Mouse (Mus musculus): ENCODE results near the gene Iqgap3. TPM values are rescaled to one million over a fixed set of nuclear protein-coding genes. Genes with fewer than 3 reads are reported as not detected.

Iqgap3 gene
- total RNA-seq, 1 experiment from 2014 or later, result 12.1 TPM

DNA sequence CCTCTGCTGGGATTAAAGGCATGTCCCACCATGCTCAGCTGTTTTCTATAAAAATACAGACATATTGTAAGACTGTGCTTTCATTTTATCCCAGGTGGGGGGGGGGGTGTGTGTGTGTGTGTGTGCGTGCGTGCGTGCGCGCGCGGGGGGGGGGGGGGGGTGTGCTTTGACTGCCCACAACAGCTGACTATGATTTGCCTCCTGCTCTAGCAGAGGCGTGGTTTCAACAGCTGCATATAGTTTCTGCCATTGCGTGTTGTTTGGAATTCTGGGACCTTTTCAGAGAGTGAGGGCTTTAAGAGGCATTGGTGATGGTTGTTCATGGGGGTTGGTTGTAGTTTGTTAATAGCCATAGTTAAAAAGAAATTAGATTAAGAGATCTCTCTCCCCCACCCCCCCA is 3.7 kb downstream of the Iqgap3 start:
- no peak for ATAC-seq (replicated peaks in 1 of 2; ENCODE audit: insufficient read depth in 1 of 2, low FRiP score in 2 of 2, low TSS enrichment in 1 of 2, low read depth in 1 of 2, poor library complexity in 2 of 2, severe bottlenecking in 2 of 2)

DNA sequence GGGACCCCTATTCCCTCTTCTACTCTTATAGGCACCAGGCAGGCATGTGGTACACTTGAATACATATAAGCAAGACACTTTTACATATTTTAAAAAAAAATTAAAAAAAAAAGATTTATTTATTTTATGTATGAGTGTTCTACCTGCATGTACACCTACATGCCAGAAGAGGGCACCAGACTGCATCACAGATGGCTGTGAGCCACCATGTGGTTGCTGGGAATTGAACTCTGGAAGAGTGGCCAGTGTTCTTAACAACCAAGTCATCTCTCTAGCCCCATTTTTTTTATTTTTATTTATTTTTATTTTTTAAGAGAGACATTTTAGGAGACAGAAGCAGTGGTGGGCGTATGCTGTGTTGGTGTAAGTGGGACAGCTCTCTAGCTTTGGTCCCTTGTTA is 5.9 kb downstream of the Iqgap3 start:
- ATAC-seq (replicated peaks in 1 of 2; ENCODE audit: insufficient read depth in 1 of 2, low FRiP score in 2 of 2, low TSS enrichment in 1 of 2, low read depth in 1 of 2, poor library complexity in 2 of 2, severe bottlenecking in 2 of 2), result no peak

DNA sequence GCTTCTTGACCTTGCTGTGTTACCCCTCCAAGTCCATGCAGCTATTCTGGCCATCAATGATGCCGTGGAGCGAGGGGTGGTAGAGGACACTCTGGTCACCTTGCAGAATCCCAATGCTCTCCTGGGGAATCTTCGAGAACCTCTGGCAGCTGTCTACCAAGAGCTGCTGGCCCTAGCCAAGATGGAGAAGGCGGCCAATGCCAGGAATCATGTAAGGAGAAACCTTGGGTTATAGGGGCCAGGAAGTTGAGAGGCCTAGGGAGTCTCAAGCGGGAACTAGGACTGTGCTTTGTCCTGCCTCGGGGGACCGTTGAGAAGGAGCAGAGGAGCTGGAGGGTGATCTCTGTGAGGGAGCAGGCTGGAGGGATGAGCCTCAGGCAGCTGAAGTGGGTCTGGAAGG is 8.3 kb downstream of the Iqgap3 start:
- ATAC-seq (replicated peaks in 1 of 2; ENCODE audit: insufficient read depth in 1 of 2, low FRiP score in 2 of 2, low TSS enrichment in 1 of 2, low read depth in 1 of 2, poor library complexity in 2 of 2, severe bottlenecking in 2 of 2), result no peak

DNA sequence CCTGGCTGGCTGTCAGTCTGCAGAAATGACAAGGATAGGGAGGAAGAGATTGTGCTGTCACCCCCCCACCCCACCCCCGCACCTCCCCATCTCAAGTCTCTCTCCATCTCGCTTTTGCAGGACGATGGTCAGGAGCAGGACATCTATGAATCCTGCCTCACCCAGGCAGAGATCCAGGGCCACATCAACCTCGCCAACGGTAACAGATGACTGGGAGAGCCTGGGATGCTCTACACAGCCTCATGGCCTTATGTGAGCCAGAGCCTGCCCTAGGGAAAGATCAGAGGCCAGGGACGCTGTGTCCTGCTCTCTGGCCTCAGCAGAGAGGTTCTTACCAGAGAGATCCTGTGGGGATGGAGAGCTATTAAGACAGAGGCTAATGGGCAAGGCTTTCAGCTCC is 8.8 kb downstream of the Iqgap3 start:
- ATAC-seq (replicated peaks in 1 of 2; ENCODE audit: insufficient read depth in 1 of 2, low FRiP score in 2 of 2, low TSS enrichment in 1 of 2, low read depth in 1 of 2, poor library complexity in 2 of 2, severe bottlenecking in 2 of 2), result no peak

DNA sequence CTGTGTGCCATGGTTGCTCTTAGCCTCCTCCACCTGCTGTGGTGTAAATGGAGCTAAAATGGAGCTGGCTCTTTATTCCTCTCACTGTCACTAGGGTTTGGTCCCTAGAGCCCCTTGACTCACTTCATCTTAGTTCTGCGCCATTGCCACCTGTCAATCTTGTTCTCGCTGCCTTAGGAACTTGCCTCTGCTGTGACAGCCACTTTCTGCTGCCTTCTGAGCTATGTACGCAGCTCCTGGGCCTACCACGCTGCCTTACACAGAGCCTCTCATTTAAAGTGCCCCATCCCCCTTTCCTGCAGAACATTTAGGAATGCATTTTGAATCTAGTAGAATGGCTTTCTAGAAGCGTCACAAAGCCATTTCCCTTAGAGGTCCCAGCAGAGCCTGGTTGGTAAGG is 12.4 kb downstream of the Iqgap3 start:
- no peak for ATAC-seq (replicated peaks in 1 of 2; ENCODE audit: insufficient read depth in 1 of 2, low FRiP score in 2 of 2, low TSS enrichment in 1 of 2, low read depth in 1 of 2, poor library complexity in 2 of 2, severe bottlenecking in 2 of 2)

DNA sequence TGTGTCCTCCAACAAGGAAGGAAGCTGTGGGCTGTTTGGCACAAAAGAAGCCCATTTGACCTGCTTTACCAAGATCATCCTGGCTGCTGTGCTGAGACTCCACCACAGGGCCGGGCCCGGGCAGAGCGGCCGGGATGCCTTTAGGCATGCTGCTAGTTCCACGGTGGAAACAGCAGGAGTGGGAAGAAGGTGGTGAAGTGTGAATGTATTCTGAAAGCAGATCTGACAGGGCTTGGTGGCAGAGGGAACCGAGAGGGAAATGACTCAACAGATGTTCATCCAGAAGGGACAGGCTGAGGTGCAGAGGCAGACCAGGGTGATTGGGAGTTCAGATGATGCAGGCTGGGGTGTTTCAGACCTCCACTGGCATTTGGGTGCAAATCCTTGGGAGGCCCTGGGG is 15.9 kb downstream of the Iqgap3 start:
- peak; percentile 29 to 54 for ATAC-seq (replicated peaks in 1 of 2; ENCODE audit: insufficient read depth in 1 of 2, low FRiP score in 2 of 2, low TSS enrichment in 1 of 2, low read depth in 1 of 2, poor library complexity in 2 of 2, severe bottlenecking in 2 of 2)

DNA sequence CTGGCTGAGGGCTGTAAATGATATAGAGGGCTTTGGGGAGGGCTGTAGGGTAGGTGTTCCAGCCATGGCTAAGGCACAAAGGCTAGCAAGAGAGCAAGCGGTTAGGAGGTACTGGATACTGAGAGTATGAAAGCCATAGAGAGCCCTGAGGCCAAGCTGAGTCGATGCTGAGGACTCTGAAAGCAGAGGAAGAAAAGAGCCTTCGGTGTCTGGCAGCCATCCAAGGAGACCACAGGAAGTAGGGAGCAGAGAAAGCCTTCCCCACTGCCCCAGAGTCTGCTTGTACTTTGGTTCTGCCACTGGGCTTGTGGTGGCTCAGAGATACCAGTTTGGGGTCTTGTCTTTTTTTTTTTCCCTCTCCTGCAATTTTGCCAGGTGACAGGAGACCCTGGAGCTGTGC is 18.5 kb downstream of the Iqgap3 start:
- ATAC-seq (replicated peaks in 1 of 2; ENCODE audit: insufficient read depth in 1 of 2, low FRiP score in 2 of 2, low TSS enrichment in 1 of 2, low read depth in 1 of 2, poor library complexity in 2 of 2, severe bottlenecking in 2 of 2), result peak in 1 of 2 experiments; percentile 52; a peak in 2 of 4 replicates

DNA sequence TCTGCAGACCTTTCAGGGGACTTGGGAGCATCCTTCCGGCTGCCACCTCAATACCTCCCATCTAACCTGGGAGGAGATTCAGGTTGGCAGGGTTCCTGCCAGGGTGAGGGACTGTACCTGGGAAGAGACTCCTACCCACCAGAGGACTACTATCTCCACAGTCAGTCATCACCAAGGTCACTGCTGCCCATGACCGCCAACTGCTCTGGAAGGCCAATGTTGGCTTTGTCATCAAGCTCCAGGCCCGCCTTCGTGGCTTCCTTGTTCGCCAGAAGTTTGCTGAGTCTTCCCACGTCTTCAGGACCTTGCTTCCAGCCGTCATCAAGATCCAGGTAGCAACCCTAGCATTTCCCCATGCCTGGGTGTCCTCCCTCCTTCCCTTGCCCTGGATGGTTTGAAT is 20.0 kb downstream of the Iqgap3 start:
- ATAC-seq (replicated peaks in 1 of 2; ENCODE audit: insufficient read depth in 1 of 2, low FRiP score in 2 of 2, low TSS enrichment in 1 of 2, low read depth in 1 of 2, poor library complexity in 2 of 2, severe bottlenecking in 2 of 2), result no peak

DNA sequence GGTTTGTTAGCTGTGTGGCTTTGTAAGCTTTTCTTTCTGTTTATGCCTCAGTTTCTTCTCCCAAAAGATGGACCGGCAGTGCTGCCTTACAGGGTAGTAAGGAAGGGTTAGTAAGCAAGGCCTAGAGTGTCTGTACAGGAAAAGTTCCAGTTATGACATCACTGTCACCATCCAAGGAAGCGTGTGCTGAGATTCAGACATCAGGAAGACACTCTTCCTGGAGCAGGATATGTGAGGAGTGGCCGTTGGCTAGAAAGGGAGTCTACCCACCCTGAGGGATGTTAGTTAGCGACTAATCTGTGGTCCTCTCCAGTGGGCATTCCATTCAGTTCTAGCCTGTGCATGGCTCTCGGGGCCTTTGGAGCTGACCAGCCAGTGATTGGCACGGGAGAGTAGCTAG is 20.4 kb downstream of the Iqgap3 start:
- ATAC-seq (replicated peaks in 1 of 2; ENCODE audit: insufficient read depth in 1 of 2, low FRiP score in 2 of 2, low TSS enrichment in 1 of 2, low read depth in 1 of 2, poor library complexity in 2 of 2, severe bottlenecking in 2 of 2), result no peak

DNA sequence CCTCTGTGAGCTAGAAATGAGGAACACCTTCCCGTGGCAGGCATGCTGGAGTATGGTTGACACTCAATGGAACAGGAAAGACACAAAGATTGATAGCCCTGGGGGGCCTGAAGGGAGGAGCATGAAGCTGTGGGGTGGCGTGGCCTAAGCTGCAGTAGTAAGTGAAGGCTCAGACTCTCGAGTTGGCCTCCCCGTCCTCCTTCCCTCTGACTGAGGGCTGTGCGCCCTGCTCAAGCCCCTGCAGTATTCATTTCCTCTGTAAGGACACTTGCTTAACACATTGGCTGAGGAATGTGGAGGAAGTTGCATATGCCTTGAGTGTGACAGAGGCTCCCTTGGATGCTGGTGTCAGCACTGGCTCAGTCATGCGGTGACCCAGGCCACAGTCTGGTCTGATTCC is 20.8 kb downstream of the Iqgap3 start:
- peak; percentile 44 to 52; a peak in 3 of 4 replicates for ATAC-seq (replicated peaks in 1 of 2; ENCODE audit: insufficient read depth in 1 of 2, low FRiP score in 2 of 2, low TSS enrichment in 1 of 2, low read depth in 1 of 2, poor library complexity in 2 of 2, severe bottlenecking in 2 of 2)

DNA sequence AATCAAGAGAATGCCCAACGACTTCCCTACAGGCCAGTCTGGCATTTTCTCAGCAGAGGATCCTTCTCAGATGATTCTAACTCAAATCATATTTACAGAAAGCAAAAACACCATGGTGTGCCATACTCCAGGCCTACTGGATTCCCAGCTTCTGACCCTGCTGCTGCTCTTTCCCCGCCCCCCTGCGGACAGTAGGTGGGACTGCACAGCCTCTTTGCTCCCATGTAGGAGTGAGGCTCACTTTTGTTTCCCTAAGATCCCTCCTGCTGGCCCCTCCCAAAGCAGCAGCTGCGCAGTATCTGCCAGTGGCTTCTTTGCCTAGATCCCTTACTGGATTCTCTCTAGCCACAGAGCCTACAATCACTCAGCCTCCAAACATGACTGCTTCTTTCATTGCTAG is 24.4 kb downstream of the Iqgap3 start:
- ATAC-seq (replicated peaks in 1 of 2; ENCODE audit: insufficient read depth in 1 of 2, low FRiP score in 2 of 2, low TSS enrichment in 1 of 2, low read depth in 1 of 2, poor library complexity in 2 of 2, severe bottlenecking in 2 of 2), result no peak

DNA sequence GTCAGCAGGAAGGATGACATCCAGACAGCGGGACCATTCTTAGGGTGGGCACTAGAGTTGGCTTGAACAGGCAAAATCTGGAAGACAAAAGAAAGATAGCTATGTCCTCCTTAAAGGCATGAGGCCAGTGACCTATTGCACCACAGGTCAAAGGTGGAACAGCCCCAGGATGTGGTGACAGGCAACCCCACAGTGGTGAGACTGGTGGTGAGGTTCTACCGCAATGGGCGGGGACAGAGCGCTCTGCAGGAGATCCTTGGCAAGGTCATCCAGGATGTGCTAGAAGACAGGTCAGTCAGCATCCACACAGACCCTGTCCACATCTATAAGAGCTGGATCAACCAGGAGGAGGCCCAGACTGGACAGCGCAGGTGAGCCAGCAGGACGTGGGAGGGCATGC is 27.4 kb downstream of the Iqgap3 start:
- ATAC-seq (replicated peaks in 1 of 2; ENCODE audit: insufficient read depth in 1 of 2, low FRiP score in 2 of 2, low TSS enrichment in 1 of 2, low read depth in 1 of 2, poor library complexity in 2 of 2, severe bottlenecking in 2 of 2), result no peak; a peak in 1 of 4 replicates

DNA sequence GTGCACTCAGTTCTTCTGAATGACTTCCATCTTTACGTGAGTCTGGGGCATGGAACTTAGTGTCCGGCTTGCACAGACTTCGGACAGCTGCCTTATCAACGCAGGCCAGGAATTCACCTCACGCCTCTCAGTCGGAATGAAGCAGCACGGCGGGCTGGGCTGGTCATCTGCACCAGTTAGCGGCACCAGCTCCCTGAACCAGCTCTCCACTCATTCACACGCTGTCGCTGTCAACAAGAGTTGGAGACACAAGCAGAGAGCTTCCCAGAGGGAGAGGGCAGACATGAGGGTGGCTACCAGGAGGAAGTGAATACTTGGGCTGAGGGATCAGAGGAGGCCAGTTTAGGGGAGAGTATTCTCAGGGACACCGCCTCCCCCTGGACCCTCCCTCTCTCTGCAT is 32.6 kb downstream of the Iqgap3 start:
- ATAC-seq (replicated peaks in 1 of 2; ENCODE audit: insufficient read depth in 1 of 2, low FRiP score in 2 of 2, low TSS enrichment in 1 of 2, low read depth in 1 of 2, poor library complexity in 2 of 2, severe bottlenecking in 2 of 2), result no peak

DNA sequence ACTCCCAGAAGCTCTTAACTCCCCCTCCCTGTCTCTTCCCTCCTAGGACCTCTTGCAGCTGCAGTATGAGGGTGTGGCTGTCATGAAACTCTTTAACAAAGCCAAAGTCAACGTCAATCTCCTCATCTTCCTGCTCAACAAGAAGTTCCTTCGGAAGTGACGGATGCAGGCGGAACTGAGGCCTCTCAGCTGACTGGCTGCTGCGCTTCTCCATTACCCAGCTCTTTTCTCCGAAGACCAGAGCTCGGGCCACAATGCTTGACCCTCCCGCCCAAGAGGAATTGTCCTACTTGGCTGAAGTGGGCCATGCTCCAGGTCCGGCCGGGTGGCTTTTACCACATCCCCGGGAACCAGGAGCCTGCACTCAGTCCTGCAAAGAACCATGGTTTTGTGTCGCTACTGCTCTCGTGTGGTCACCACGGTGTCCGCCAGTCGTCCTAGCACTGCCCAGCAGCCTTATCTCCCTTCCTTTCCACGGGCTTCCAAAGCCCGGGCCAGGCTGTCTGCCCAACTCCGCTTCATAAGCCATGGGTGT is 38.4 kb downstream of the Iqgap3 start:
- ATAC-seq (replicated peaks in 1 of 2; ENCODE audit: insufficient read depth in 1 of 2, low FRiP score in 2 of 2, low TSS enrichment in 1 of 2, low read depth in 1 of 2, poor library complexity in 2 of 2, severe bottlenecking in 2 of 2), result no peak

DNA sequence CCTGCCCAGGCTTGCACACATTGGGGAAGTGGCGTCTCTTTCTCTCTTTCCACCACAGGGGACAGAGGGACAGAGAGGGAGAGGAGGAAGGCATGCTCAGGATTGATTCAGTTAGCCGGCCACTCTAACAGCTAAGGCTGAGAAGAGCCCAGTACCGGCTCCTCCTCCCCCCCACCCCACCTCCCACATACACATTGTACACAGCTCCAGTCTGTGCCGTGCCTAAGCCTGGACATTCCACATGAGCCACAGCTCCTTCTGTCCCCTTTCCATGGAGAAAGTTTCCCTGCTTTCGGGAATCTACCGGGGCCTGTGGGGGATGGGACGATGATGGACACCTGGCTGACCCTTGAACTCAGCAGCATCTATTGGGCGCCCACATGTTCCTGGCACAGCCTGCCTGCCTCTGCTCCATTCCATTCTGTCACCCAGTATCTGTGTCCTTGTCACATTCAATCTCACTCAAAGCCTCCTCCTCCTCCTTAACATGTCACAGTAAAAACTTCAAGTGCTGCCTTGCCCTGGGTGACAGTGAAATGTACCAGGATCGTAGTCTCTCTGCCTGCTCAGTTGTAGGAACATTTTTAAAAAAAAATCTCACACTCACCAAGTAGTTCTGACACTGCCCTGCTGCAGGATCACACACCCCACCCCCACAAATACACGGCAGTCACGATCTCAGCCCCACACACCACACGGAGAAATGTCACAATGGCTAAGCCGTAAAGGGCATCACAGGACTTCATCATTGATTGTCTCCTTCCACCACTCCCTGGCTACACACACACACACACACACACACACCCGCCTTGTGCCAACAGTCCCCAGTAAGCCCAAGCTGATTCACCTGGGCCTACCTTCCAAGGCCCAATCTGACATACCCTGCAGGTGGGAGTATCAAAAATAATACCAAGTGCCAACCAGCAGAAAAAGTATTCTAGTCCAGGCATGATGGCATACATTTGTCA is 39.7 kb downstream of the Iqgap3 start:
- ATAC-seq (replicated peaks in 1 of 2; ENCODE audit: insufficient read depth in 1 of 2, low FRiP score in 2 of 2, low TSS enrichment in 1 of 2, low read depth in 1 of 2, poor library complexity in 2 of 2, severe bottlenecking in 2 of 2), result no peak

DNA sequence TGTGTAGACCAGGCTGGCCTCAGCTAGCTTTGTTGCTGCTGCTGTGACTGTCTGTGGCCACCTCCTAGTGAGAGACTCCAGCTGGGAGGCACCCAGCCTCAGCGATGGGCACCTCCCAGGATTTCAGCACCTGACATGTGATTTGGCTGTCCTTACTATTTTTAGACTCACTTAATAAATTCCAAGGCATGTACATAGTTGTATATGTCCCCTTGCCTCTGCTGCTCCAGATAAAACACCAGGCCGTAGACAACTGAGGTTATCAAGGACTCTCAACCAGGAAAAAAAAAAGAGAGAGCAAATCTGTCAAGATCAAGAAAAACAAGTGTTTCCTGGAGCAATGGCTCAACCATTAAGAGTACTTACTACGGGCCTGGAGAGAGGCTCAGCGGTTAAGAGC is 43.4 kb downstream of the Iqgap3 start:
- ATAC-seq (replicated peaks in 1 of 2; ENCODE audit: insufficient read depth in 1 of 2, low FRiP score in 2 of 2, low TSS enrichment in 1 of 2, low read depth in 1 of 2, poor library complexity in 2 of 2, severe bottlenecking in 2 of 2), result no peak

DNA sequence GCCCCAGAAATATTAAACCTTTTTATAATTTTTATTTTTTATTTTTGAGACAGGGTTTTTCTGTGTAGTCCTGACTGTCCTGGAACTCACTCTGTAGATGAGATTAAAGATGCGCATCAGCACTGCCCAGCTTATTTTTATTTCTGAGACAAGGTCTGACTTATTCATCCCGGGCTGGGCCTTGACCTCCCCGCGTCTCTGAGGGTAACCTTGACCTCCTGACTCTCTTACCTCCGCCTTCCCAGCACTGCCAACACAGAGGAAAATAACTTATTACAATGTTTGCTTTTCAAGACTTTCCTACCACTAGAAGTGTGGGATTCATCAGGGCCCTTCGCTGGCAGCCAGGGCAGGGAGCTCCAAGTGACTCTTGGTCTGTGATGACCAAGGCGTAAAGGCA is 44.4 kb downstream of the Iqgap3 start:
- no peak for ATAC-seq (replicated peaks in 1 of 2; ENCODE audit: insufficient read depth in 1 of 2, low FRiP score in 2 of 2, low TSS enrichment in 1 of 2, low read depth in 1 of 2, poor library complexity in 2 of 2, severe bottlenecking in 2 of 2)

DNA sequence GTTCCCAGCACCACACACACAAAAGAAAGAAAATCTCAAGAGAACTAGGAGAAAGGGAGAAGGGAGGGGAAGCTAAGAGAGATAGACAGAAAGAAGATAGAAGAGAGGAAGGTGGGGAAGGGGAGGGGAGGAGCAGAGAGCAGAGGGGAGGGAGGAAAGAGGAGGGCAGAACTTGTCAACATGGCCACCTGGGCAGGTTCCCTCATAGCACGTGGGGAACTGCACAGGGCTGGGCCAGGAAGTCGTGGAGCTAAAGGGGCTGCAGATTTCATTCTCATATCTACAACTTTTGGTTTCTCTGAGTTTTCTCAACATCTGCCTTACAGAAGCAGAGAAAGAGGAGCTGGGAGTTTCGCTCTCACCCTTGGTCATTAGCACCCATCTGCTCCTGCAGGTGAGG is 45.9 kb downstream of the Iqgap3 start:
- ATAC-seq (replicated peaks in 1 of 2; ENCODE audit: insufficient read depth in 1 of 2, low FRiP score in 2 of 2, low TSS enrichment in 1 of 2, low read depth in 1 of 2, poor library complexity in 2 of 2, severe bottlenecking in 2 of 2), result no peak

DNA sequence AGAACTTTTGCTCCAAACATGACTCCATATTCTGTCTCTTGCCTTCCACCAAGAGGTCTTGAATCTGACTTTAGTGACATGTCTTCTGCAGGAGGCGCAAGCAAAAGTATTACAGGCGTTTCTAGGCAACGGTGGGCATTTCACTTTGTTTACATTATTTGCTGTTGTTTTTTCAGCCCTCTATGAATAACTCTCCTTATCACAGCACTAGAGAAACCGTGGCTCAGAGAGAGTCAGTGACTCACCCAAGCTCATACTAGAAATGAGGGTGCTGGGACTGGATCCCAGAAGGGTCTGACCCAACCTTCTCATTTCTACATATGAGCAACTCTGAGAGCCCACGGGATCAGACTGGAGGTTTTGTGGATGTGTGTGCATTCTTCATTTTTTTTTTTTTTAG is 46.3 kb downstream of the Iqgap3 start:
- ATAC-seq (replicated peaks in 1 of 2; ENCODE audit: insufficient read depth in 1 of 2, low FRiP score in 2 of 2, low TSS enrichment in 1 of 2, low read depth in 1 of 2, poor library complexity in 2 of 2, severe bottlenecking in 2 of 2), result no peak
